Mouse (Mus musculus) erythroid progenitor cell, adult 5-6 weeks (primary cell): ENCODE data around the gene Mettl23. TPM values are rescaled to one million over a fixed set of nuclear protein-coding genes. Genes with fewer than 3 reads are reported as not detected.
A peak's percentile ranks its signal among the peaks of the same experiment; 100 is the strongest.

ENCODE experiments used
- ATAC-seq: replicated peaks from 2 replicates; pipeline ENCODE4 v1.8.0; 2016; ENCODE audit warnings: moderate number of reproducible peaks, mild to moderate bottlenecking, moderate TSS enrichment, inconsistent platforms; ENCODE audit not compliant: poor library complexity, low FRiP score, severe bottlenecking
- total RNA-seq, 2 experiments: library from RNA; stranded (forward) in 1 of 2; stranded (reverse) in 1 of 2; fragments of 150-400 nt in 1 of 2; fragments of 186-747, 209-891 nt in 1 of 2; gene quantifications; 2 replicates each; pipeline versions ENCODE4 v1.2.3 to v1.2.4; 2015 to 2017; ENCODE audit warnings: low replicate concordance in 2 of 2

Mettl23 gene
- 27.4 and 60.4 TPM in 2 replicates for total RNA-seq (2015; ENCODE audit: low replicate concordance)
- total RNA-seq (2017; ENCODE audit: low replicate concordance): 17.8 and 18.4 TPM in 2 replicates

GRCm38 (mm10) chr11:116843261-116844233 lies at the start of gene Mettl23, which contains the start of gene Jmjd6:
TSS of gene Mettl23 (plus strand) at chr11:116843278.
TSS of gene Jmjd6 (minus strand) at chr11:116843449.
- peak; percentile 96 for ATAC-seq

GRCm38 (mm10) chr11:116799364-116799763 lies 43.7 kb upstream of the Mettl23 start:
- ATAC-seq: no peak

- no peak for ATAC-seq
Measured at GRCm38 (mm10) chr11:116801106-116801505, 42.0 kb upstream of the Mettl23 start.

- ATAC-seq: no peak
Measured at GRCm38 (mm10) chr11:116802709-116803108, 40.4 kb upstream of the Mettl23 start.

GRCm38 (mm10) chr11:116806136-116807071 lies 36.7 kb upstream of the Mettl23 start:
- no peak for ATAC-seq

GRCm38 (mm10) chr11:116807116-116807515 lies 36.0 kb upstream of the Mettl23 start:
- no peak for ATAC-seq

GRCm38 (mm10) chr11:116807526-116807925 lies 35.6 kb upstream of the Mettl23 start:
- ATAC-seq: no peak

GRCm38 (mm10) chr11:116807938-116808606 lies 35.0 kb upstream of the Mettl23 start:
- ATAC-seq: 0 out of 2 replicates have a peak, but pooled peaks have one; percentile 53

- ATAC-seq: no peak
Measured at GRCm38 (mm10) chr11:116808811-116809395, 34.2 kb upstream of the Mettl23 start.

- ATAC-seq: no peak
Measured at GRCm38 (mm10) chr11:116809520-116809919, 33.6 kb upstream of the Mettl23 start.

- ATAC-seq: no peak
Measured at GRCm38 (mm10) chr11:116810528-116810927, 32.5 kb upstream of the Mettl23 start.

GRCm38 (mm10) chr11:116810983-116811901 lies 31.8 kb upstream of the Mettl23 start:
- no peak for ATAC-seq

- ATAC-seq: no peak
Measured at GRCm38 (mm10) chr11:116812793-116813529, 30.1 kb upstream of the Mettl23 start.

- ATAC-seq: no peak
Measured at GRCm38 (mm10) chr11:116813610-116814009, 29.5 kb upstream of the Mettl23 start.

GRCm38 (mm10) chr11:116814076-116814883 lies 28.8 kb upstream of the Mettl23 start:
- ATAC-seq: no peak

- no peak for ATAC-seq
Measured at GRCm38 (mm10) chr11:116814884-116815415, 28.1 kb upstream of the Mettl23 start.
